Mouse (Mus musculus) splenic B cell, adult 2 months (primary cell): Measurements from ENCODE around the gene Glb1.

Experiments
- DNase-seq: peaks from one replicate; pipeline ENCODE4 v3.0.0-alpha.2; 2011; ENCODE audit warnings: low read depth, low spot score
- H3K27me3 ChIP-seq: 2 replicates; pipeline ENCODE4 v1.6.1; 2012; ENCODE audit warnings: mild to moderate bottlenecking, low read length, moderate library complexity, mixed read lengths; ENCODE audit not compliant: control insufficient read depth, poor library complexity, insufficient read depth, severe bottlenecking
- H3K36me3 ChIP-seq: 2 replicates; pipeline ENCODE4 v1.6.1; 2012; ENCODE audit warnings: mild to moderate bottlenecking, low read length, moderate library complexity, mixed read lengths; ENCODE audit not compliant: control insufficient read depth, poor library complexity, insufficient read depth, severe bottlenecking

Gene Glb1

GRCm38 (mm10) chr9:114446887-114447286, 46.0 kb downstream of the Glb1 start:
- DNase-seq, result no peak
- H3K27me3 ChIP-seq, result no peaks in the 10 kb centered on the region

DNA sequence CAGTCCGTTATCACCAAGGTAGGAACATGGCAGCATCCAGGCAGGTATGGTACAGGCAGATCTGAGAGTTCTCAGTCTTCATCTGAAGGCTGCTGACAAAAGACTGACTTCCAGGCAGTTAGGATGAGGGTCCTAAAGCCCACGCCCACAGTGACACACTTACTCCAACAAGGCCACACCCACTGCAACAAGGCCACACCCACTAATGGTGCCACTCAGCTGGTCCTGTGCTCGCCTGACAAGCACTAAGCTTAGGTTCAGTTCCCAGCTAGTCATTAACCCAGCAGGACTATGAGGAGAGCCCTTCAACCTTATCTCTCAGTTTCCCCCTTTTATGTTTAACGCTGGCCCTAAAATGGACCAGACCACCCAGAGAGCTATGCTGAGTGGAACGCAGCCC, 47.8 kb downstream of the Glb1 start:
- DNase-seq, result no peak
- Histone ChIP-seq H3K36me3 (no peaks in the 10 kb centered on the region; the same call in 1 of the 2 replicates), H3K27me3 (no peaks in the 10 kb centered on the region)

More at GRCm38 (mm10) chr9:114446887-114447286, 46.0 kb downstream of the Glb1 start:
- H3K36me3 ChIP-seq, result no peaks in the 10 kb centered on the region; the same call in 1 of the 2 replicates

DNA sequence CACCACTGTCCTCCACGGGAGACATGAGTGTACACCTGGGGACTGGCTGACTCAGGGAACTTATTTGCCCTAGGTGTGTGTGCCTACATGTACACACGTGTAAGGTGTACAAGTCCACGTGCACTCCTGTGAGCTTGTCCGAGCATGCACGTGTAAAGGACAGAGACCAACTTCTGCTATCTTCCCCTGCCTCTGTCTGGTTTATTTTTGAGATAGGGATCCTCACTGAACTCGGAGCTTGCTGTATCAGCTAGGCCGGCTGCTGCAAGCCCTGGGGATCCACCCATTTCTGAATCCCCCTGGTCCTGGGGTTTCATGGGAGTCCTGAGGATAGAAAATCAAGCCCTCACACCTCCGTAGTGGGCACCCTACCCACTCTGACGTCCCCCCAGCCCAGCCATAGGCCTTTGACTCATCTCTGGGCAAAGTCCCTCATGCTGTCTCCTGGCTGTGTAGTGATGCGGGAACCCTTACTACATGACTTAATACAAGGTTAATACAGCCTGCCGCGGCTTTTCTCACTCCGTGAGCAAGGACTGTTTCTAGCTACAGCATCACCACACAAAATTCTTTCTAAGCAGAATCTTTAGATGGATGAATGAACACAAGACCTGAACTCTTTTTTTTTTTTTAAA, 48.4 kb downstream of the Glb1 start:
- DNase-seq, result no peak
- Histone ChIP-seq H3K27me3 (no peaks in the 10 kb centered on the region), H3K36me3 (no peaks in the 10 kb centered on the region; the same call in 1 of the 2 replicates)

DNA sequence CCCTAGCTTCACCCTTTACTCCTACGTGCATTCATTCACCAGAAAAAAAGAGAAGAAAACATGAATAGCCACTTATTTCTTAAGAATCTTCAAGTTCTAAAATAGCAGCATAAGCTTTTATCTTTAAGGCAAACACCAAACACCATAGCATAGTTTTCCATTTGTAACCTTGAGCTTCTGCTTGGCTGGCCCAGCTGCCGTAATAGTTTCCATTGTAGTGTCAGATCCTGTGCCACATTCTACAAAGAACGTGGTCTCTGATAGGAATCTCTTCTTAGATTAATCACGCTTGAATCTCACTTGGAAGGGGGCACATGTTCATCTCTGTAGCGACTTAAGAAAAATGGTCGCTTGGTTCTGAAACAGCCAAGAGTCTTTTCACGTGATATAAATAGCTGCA, 50.7 kb downstream of the Glb1 start:
- Histone ChIP-seq H3K27me3 (no peaks in the 10 kb centered on the region), H3K36me3 (no peaks in the 10 kb centered on the region; the same call in none of the 2 replicates)
- DNase-seq, result no peak

DNA sequence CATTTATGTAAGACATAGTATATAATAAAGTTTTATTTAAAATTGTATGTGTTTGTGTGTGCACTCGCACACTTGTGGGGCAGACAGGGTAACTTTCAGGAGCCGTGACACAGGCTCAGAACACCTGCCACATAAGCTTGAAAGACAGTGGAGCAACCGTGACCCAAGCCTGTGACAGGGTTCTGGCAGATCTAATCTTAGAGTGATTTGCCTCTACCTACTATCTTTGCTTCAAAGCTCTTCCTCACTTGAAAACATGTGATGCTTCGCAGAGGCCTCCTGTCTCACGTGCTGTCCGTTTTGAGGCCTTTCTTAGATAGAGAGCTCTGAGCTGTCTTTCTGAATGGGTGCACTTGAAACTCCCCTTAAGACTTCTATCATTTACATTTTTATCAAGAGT, 51.5 kb downstream of the Glb1 start:
- H3K27me3 ChIP-seq, result no peaks in the 10 kb centered on the region
- DNase-seq, result no peak
- H3K36me3 ChIP-seq, result no peaks in the 10 kb centered on the region; the same call in none of the 2 replicates

- Histone ChIP-seq H3K36me3 (no peaks in the 10 kb centered on the region; the same call in none of the 2 replicates), H3K27me3 (no peaks in the 10 kb centered on the region)
- no peak for DNase-seq
Observed at GRCm38 (mm10) chr9:114455420-114455819, 54.5 kb downstream of the Glb1 start.

DNA sequence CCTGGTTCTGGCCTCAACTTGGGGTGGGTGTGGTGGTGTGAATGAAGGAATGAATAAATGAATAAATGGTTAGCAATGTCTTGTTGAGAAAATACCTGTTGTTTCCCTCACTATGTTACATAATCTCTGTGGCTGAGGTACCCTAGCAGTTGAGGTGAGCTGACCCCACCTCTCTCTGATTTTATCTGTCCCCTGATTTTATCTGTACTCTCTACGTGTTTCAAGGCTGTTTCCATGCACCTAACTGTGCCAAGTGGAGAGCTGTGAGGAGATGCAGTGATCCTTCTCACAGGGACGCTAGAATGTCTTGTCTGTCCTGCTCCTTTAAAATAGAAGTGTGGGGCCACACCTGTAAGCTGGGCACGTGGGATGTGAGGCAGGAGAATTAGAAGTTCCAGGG, 57.6 kb downstream of the Glb1 start:
- Histone ChIP-seq H3K27me3 (no peaks in the 10 kb centered on the region), H3K36me3 (no peaks in the 10 kb centered on the region; the same call in 1 of the 2 replicates)
- DNase-seq, result no peak

GRCm38 (mm10) chr9:114462569-114462968, 61.7 kb downstream of the Glb1 start:
- DNase-seq, result no peak
- no peaks in the 10 kb centered on the region for H3K27me3 ChIP-seq
- H3K36me3 ChIP-seq, result peaks cover 2% of the 10 kb centered on the region

GRCm38 (mm10) chr9:114465442-114465841, 64.6 kb downstream of the Glb1 start:
- DNase-seq, result no peak
- Histone ChIP-seq H3K36me3 (peaks cover 2% of the 10 kb centered on the region), H3K27me3 (no peaks in the 10 kb centered on the region)

- no peak for DNase-seq
- no peaks in the 10 kb centered on the region for H3K27me3 ChIP-seq
- H3K36me3 ChIP-seq, result peaks cover 2% of the 10 kb centered on the region
Observed at GRCm38 (mm10) chr9:114466871-114467270, 66.0 kb downstream of the Glb1 start.

DNA sequence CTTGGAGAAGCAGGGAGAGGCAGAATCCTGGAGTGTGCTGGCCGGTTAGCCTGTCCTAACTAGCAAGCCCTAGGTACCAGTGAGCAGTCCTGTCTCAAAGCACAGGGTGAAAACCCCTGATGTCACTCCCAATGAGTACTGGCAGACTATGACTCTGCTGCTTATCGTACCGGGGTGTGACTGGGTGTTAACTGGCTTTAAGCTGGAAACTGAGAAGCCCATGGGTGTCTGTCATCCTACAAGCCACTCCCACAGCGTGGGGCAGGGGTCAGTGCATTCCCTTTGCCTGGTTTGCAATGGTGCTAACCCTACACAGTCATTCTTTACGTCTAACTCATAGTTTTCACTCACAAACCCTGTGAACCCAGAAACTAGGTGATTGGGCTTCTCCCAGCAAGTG, 67.3 kb downstream of the Glb1 start:
- DNase-seq, result no peak
- no peaks in the 10 kb centered on the region for H3K27me3 ChIP-seq
- peaks cover 2% of the 10 kb centered on the region for H3K36me3 ChIP-seq

GRCm38 (mm10) chr9:114468701-114469100, 67.8 kb downstream of the Glb1 start:
- no peak for DNase-seq
- H3K36me3 ChIP-seq, result peaks cover 2% of the 10 kb centered on the region
- H3K27me3 ChIP-seq, result no peaks in the 10 kb centered on the region

DNA sequence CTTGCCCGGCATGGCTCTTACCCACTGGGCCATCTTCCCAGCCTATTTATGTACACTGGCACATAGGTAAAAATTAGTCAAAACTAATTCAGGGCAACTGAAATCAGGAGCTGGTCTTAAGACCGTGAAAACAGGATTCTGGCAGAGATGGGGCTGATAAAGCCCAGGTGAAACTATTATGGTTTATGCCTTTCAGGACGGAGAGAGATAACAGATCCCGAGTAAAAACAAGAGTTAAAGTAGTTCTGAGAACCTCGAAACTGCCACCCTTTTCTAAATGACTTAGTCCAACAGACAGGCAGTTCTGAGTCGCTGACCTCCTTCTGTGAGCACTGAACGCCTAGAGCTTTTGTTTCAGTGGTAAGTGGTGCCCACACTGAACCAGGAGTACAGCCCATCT, 71.0 kb downstream of the Glb1 start:
- H3K27me3 ChIP-seq, result no peaks in the 10 kb centered on the region
- no peak for DNase-seq
- H3K36me3 ChIP-seq, result no peaks in the 10 kb centered on the region

DNA sequence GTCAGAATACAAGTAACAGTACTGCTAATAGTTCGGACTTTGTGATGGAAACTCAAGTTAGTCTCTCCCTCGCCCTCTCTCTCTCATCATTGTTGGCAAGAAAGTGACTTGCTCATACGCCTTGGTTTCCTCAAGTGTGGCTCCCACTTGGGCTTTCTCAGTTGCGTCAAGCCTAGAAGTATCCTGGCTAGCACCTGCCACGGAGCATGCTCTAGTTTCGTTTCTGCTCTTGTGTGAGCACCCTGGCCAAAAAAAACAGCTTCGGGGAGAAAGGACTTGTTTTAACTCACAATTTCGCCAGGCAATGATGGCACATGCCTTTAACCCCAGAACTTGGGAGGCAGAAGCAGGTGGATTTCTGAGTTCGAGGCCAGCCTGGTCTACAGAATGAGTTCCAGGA, 76.1 kb downstream of the Glb1 start:
- no peak for DNase-seq
- no peaks in the 10 kb centered on the region for H3K36me3 ChIP-seq
- H3K27me3 ChIP-seq, result no peaks in the 10 kb centered on the region

GRCm38 (mm10) chr9:114480940-114481339, 80.1 kb downstream of the Glb1 start:
- DNase-seq, result no peak
- Histone ChIP-seq H3K27me3 (no peaks in the 10 kb centered on the region; the same call in 1 of the 2 replicates), H3K36me3 (no peaks in the 10 kb centered on the region)

DNA sequence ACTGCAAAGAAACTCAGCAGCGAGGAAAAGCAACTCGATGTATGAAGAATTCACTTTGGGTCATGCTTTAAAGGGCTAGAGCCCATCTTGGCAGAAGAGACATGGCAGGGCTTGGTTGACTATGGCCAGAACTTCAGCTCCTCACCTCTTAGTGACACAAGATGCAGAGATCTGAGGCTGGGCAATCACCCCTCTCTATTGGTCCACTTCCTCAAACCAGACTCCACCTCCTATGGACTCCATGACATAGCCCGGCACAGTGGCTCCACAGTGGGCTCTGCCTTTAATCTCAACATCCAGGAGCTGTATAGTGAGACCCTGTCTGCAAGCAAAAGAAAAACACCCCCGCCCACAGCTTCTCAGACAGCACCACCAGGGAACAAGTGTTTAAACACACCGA, 83.9 kb downstream of the Glb1 start:
- DNase-seq, result no peak
- Histone ChIP-seq H3K27me3 (no peaks in the 10 kb centered on the region; the same call in 1 of the 2 replicates), H3K36me3 (no peaks in the 10 kb centered on the region)
